Mouse (Mus musculus) brain, embryonic 14.5 days (tissue): ENCODE data around the gene Pnkd. TPM values are rescaled to one million over a fixed set of nuclear protein-coding genes. Genes with fewer than 3 reads are reported as not detected.

ENCODE experiments used
- DNase-seq: peaks from one replicate; pipeline ENCODE4 v3.0.0-alpha.2; 2011; ENCODE audit warnings: low read depth
- CTCF ChIP-seq: fragments of 200-500 bp; IDR thresholded peaks from 2 replicates; pipeline ENCODE4 v1.5.1; 2012; ENCODE audit warnings: inconsistent platforms, mild to moderate bottlenecking, moderate library complexity, borderline replicate concordance; ENCODE audit not compliant: insufficient read depth, insufficient read length; ENCODE audit errors: extremely low read depth
- POLR2A ChIP-seq: fragments of 200-500 bp; IDR thresholded peaks from 2 replicates; pipeline ENCODE4 v1.6.1; 2012; ENCODE audit warnings: mild to moderate bottlenecking, inconsistent platforms, borderline replicate concordance; ENCODE audit not compliant: poor library complexity, insufficient read depth, insufficient read length, severe bottlenecking; ENCODE audit errors: extremely low read depth
- polyA plus RNA-seq: library from polyadenylated mRNA; depleted of rRNA; stranded (reverse); fragments of >200 nt; gene quantifications from 2 replicates; pipeline ENCODE4 v1.2.3, GENCODE M21; 2012; rRNA removed

The Pnkd gene
- polyA plus RNA-seq, result 58.5 and 63.2 TPM in 2 replicates

DNA sequence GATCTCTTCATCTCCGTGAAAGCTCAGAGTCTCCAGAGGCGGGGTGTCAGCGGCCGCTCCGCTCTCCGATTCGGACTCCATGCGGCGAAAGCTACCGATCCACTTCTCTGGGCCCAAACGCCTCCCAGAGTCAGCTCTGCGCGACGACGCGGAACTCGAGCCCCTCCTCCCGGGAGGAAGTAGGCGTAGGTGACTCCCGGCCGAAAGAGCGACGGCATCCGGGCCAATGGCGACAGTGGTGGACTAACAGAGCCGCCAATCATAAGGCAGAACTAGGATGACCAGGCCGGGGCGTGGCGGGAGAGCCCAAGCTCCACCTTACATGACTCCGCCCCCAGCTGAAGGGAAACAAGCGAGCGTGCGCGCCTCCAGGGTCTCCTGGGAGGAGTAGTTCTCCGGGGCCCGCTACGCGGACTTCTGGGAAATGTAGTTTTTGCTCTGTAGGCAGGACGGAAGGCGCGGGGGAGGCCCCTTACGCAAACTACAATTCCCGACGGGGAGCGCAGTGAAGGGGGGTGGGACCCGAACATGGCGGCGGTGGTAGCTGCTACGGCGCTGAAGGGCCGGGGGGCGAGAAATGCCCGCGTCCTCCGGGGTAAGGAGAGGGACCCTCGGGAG is at the start of gene Pnkd, which contains the start of gene Aamp:
Gene Pnkd, plus strand, starts transcription at position 388 of the 618 bp plus-strand sequence.
Gene Aamp, minus strand, starts transcription at position 196 of the 618 bp plus-strand sequence.
- peak; percentile 100 for DNase-seq
- TF ChIP-seq POLR2A (peak; percentile 55; the same call in 1 of the 2 replicates), CTCF (no peak)

DNA sequence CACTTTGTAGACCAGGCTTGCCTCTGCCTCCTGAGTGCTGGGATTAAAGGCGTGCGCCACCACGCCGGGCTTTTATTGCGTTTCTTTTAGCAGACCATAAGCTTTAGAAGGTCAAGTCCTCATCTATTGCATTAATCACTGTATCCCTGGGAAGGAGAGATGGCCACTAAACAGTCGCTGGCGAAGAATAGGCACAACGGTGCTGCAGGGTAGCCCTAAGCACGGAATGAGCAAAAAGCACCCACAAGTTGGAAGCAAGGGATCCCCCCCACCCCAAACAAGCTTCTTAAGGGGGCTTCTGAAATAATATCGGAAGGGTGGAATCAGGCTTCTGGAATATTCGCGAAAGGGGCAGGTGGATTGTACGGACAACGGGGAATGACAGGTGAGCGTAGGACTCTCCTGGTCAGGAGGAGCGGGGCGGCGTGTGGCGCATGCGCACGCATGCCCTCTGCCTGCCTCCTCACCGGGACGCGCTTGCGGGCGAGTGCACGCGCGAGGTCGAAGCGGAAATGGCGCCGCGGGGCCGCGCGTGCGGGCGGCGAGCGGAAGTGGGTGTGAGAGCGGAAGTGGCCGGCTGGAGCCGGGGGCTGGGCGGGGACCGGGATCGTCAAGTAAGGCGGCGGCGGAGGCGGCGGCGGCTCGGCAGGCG is 48.7 kb upstream of the Pnkd start, which contains the start of gene Arpc2:
Gene Arpc2, plus strand, starts transcription at position 147 of the 652 bp plus-strand sequence.
- peak; percentile 92 for TF ChIP-seq POLR2A
- no peak for TF ChIP-seq CTCF
- DNase-seq, result peak; percentile 99

DNA sequence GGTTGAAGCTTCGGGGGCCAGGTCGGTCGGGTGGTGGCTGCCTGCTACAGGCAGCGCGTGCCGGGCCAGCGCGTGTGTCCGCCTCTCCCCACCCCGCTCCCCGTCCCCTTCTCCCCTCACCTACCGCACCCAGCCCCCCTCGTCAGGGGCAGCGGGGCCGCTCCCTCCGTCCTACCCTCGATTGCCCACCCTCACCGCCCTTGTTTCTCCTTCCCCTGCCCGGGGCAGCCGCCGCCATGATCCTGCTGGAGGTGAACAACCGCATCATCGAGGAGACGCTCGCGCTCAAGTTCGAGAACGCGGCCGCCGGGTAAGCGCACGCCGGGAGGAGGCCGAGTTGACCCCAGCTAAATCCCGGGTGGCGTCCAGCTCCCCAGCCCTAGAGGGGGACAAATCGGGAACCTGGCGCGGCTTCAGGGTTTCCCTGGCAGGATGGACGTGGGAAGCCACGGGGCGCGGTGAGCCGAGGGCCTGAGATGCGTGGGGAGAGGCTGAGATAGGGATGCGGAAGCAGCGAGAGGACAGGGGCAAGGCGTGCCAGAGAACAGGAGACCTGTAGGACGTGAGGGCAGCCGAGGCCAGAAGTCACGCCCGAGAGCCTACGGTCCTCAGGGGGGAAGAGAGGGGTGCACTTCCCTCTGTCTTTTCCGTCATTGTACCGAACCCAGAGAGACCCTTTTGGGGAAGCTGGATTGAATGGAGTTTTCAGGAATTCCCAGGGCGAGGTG is 48.0 kb upstream of the Pnkd start:
- peak; percentile 21 for DNase-seq
- TF ChIP-seq CTCF (no peak), POLR2A (no peak)

DNA sequence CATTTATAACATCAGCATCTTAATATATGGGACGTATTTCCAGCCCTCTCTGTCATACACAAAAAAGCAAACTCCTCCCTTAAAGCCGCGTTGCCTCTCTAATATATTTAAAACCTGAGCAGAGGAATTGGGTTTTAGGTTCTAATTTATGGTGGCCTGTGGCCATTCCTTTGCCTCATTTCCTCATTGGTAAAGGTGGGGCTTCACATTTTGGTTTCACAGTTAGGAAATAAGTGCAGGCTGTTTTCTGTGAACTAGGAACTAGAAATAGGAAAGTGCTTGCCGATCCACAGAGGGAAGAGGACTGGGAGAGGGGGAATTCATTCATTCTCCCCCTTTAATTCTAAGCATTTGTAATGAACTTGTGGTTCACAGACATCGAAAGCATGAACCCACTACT is 47.1 kb upstream of the Pnkd start:
- TF ChIP-seq POLR2A (no peak), CTCF (no peak)

DNA sequence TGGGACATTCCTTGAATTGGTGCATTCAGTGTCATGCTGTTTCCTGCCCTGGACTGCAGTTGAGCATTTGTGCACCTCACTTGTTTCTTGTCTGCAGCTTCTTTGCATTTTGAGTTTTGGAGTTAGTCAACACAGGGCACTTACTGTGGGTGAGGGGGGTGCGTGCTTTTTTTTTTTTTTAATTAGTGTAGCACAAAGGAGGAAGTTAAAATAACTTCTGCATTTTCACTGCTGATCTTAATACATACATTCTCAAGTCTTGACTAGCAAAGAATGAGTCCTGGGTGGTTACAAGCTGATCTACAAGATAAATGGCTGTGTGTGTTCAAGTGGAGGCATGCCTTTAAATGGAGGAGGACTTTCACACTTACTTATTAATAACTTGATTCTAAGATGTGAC is 46.6 kb upstream of the Pnkd start:
- TF ChIP-seq CTCF, result no peak
- no peak for TF ChIP-seq POLR2A
- no peak for DNase-seq

More for the DNA sequence above, 47.1 kb upstream of the Pnkd start:
- DNase-seq, result no peak

DNA sequence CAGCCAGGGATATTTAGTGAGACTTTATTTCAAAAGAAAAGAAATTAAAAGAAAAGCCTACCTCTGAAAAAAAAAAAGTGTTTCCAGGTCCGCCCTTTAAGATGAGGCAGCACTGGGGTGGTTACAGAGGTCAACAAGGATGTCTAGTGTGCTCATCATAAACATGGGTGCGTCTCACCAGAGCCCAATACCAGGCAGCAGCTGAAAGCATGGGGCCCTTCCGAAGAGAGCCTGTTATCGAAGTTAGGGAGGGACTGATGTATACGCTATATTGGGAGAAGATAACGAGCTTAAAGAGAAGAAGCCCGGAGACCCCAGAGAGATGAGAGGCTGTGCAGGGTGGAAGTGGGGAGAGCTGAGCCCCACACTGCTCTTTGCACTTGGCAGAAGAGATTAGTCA is 45.6 kb upstream of the Pnkd start:
- DNase-seq, result no peak
- TF ChIP-seq CTCF (no peak), POLR2A (no peak)

DNA sequence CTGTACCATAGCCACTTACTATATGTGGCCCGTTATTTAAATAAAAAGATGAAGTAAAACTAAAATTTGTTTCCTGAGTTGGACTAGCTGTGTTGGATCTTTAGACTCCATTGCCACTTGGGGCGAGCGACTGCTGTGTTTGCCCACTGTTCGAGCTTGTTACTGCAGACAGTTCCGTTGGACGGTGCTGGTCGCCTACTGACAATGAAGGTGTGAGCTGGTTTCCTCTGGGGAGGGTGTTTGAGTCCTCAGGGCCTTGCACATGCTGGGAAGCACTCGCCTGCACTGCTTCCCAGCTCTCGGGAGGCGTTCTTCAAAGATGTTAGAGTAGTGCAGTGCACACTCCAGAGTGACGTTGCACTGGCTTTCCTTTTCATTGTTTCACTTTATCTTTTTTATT is 45.1 kb upstream of the Pnkd start:
- no peak for DNase-seq
- TF ChIP-seq POLR2A, result no peak

DNA sequence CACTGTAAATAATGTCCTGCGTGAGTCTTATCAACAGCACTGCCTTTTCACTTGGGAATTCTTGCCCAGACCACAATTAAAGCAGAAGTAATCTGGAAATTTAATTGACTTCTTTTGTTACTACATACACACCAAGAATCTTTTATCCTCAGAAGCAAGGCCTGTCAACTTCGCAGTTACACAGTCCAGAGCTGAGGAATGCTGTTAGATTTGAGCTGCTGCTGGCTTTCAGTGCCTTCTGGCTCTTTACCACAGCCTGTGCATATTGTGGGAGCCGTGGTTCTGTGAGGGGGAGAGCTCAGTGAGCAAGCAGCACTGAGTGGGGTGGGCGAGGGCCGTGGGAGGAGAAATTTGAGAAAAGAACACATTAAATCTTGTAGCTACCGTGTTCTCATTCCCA is 44.4 kb upstream of the Pnkd start:
- TF ChIP-seq CTCF (no peak), POLR2A (no peak)
- no peak for DNase-seq

DNA sequence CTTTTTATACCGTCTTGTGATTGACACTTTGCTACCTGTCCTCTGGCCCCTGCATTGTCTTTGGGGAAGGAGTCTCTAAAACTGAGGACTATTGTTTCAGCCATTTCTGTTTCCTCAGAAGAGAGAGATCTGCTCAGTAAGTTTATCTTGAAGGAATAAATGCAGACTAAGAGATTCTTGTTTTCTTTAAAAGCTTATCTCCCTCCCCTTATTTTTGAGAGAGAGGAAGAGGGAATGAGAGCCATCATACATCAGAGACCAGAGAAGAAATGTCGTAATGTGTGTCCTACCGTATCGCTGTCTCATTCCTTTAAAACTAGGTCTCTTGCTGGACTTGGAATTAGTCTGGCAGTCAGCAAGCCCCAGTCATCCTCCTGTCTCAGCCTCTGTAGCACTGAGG is 43.9 kb upstream of the Pnkd start:
- DNase-seq, result no peak
- TF ChIP-seq POLR2A, result no peak
- TF ChIP-seq CTCF, result no peak

DNA sequence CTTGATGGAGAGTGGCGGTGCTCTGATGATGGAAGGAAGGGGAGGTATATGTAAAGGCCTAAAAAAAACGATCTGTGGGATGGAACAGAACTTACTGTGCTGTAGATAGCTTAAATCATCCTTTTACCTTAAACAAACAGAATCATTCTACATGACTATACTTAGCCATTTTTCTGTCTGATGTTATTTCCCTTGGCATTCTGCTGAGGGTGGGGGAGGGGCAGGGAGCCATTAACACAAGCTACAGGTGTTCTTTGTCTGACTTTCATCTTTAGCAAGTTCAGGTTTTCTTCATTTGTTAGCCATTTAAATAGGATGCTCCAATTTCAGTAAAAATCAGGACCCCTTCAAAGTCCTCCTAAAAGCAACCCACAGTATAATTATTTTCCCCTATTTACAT is 39.2 kb upstream of the Pnkd start:
- DNase-seq, result no peak
- no peak for TF ChIP-seq CTCF
- TF ChIP-seq POLR2A, result no peak

DNA sequence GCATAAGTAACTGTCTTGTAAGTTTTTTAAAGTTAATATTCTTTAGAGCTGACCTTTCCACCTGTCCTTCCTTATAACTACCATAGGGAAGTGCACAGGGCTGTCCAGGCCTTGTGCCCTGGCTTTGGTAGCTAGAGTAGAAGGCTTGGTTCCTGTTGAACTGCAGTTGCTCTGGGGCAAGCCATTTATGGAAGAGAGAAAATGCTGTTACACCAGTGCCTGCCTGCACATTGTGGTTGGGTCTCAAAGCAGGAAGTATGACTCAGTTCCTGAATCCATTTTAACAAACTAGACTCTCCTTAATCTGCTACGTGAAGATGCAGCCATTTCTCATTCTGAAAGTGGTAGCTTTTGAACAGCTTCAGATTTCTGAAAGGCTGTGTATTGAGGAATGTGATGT is 35.9 kb upstream of the Pnkd start:
- no peak for TF ChIP-seq CTCF
- TF ChIP-seq POLR2A, result no peak
- DNase-seq, result no peak

DNA sequence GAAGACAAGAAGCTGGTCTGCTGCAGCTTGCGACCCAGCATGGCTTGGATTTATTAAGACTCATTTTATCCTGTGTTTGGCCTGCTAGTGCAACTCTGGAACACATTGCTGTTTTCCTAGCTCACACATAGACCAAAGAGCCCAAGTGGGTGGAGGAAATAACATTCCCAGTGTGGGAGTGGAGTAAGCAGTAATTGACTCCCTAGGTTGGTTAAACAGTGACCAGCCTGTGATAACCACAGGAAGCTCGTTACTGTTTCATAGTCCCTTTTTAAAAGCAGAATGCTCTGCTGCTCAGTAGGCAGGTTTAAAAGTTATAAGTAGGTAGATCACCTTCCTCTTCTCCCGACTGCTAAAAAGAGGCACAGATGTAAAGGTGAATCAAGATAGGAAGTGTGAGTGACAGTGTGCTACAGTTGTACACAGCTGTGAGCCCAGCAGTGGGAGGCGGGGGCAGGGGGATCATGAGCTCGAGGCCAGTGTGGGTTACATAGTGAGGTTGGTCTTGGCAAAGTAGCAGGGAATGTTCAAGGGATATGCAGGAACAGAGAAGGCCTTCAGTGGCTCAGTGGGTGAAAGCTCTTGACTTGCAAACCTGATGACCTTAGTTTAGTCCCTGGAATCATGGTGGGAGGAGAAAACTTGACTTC is 35.3 kb upstream of the Pnkd start:
- DNase-seq, result no peak
- no peak for TF ChIP-seq POLR2A
- TF ChIP-seq CTCF, result no peak
